Mouse (Mus musculus) cerebellum, postnatal 10 days (tissue): ENCODE results near the gene Wnt3a.
A peak's percentile ranks its signal among the peaks of the same experiment; 100 is the strongest.

Experiments
- DNase-seq, 2 experiments: peaks; one replicate each; pipeline ENCODE4 v3.0.0; 2021; ENCODE audit warnings: mixed read lengths in 2 of 2

The Wnt3a gene

DNA sequence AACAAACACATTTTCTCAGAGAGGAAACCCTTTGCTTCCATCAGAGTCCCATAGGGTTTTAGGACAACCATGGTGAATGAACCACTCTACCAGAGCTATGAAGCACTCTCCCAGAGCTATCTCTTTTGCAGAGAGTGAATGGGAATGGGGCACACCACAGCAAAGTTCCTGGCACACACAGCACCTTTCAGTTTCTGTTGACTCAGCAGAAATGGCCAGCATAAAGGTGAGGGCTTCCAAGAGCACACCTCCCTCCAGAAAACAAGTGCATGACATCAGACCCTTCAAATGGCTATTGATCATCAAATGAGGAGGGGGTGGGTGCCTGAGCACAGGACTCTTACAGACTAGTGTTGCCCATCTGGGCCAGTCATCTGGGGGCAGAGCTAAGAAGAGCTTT, 28.2 kb downstream of the Wnt3a start:
- no peak for DNase-seq

DNA sequence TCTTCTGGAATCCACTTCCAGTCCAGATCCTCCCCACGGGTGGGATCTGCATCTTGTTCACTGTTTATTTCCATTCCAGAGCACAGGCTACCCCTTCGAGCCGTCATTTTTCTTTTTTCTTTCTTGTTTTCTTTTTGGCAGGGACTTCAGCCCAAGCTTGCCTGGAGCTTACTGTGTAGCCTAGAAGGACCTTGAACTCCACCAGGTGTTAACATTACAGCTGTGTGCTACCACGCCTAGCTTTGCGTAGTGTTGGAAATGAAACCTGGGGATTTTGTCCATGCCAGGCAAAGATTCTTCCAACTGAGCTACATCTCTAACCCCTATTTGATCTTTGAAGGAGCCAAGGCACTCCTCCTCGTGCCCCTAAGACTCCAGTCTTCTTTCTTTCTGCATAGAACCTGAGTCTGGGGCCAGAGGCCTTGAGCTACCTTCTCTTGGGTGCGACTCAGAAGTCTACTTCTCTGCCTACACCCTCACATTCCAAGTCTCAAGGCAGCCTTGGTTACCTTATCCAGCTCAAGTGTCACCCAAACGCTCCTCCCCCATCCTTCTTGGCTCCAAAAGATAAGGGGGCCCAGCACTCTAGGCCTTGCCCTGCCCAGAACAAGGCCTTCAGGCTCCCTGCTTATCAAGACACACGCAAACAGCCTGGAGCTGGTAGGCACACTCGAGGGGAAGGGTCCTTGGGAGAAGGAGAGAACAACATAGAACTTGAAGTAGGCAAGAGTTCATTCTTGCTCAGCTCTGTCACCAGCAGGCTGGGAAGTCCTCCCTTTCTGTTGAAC, 29.7 kb downstream of the Wnt3a start:
- DNase-seq: no peak

GRCm38 (mm10) chr11:59259647-59260046, 30.9 kb downstream of the Wnt3a start:
- DNase-seq: no peak

GRCm38 (mm10) chr11:59248101-59248500, 42.5 kb downstream of the Wnt3a start:
- DNase-seq: no peak

DNA sequence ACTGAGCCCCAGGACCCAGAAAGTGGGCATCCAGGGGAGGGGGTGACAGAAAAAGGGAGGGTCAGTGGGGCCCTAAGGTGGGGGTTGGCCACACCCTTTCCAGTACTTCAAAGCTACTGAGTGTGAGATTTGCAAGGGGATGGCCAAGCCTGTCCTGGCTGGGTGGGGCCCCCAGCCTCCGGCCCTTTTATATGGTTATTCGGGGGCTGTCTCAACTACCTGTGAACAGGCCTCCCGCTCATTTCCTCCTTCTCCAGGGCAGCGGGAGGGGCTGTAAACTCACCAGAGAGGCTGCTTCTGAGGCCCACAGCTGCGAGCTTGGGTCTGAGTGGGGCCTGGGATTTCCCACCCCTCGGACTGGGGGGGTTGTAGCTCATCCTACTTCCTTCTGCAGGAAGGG, 46.7 kb downstream of the Wnt3a start:
- DNase-seq: no peak

- peak; percentile 31 to 41 for DNase-seq
Observed at GRCm38 (mm10) chr11:59241841-59242240, 48.7 kb downstream of the Wnt3a start.

- peak; percentile 69 to 81 for DNase-seq
Observed at GRCm38 (mm10) chr11:59239796-59240195, 50.8 kb downstream of the Wnt3a start.

DNA sequence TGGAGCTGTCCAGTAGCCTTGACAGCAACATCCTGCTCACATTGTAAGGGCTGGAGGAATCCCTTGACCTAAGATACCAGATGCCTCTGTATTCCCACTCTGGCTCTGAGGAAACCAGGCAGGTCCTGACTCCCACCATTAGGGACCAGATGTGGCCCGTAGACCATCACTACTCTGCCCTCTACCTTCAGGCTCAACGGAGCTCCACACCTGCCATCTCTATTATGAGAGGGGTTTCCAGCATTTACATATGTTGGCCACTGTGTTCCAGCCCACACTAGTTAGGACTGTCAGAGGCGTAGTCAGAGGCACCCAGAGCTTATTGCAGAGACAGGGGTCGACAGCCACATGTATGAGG, 51.1 kb downstream of the Wnt3a start:
- DNase-seq: no peak

- peak; percentile 96 to 97 for DNase-seq
Observed at GRCm38 (mm10) chr11:59238525-59239427, 51.8 kb downstream of the Wnt3a start.

- no peak for DNase-seq
Observed at GRCm38 (mm10) chr11:59232797-59233196, 57.8 kb downstream of the Wnt3a start.

- peak; percentile 86 to 88 for DNase-seq
Observed at GRCm38 (mm10) chr11:59230144-59230760, 60.3 kb downstream of the Wnt3a start.

- DNase-seq: peak; percentile 99
Observed at GRCm38 (mm10) chr11:59228122-59228953, 62.2 kb downstream of the Wnt3a start, which contains the start of gene Arf1. TSS of gene Arf1 (minus strand) at chr11:59228270.

DNA sequence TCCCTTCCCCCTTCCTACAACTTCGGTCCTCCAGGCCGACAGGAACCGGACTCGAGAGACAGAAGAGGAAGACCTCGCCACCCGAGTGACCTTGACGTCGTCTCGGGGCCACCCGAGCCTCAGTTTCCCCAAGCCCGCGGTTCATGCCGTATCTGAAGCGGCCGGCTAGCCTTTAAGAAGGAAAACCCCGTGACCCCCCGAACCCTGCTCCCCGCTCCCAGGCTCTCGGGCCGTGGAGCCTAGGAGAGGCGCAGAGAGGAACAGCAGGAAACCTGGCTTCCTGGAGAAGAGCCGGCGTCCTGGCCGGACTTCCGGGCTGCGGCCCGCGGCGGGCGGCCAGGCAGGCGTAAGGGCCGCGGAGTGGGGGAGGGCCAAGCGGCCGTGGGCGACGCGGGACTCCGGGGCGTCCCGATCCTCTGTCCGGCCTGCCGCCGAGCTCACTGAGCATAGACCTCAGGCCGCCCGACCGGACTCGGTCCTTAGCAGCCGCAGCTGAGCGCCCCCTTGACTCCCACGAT, 62.9 kb downstream of the Wnt3a start:
- no peak for DNase-seq

DNA sequence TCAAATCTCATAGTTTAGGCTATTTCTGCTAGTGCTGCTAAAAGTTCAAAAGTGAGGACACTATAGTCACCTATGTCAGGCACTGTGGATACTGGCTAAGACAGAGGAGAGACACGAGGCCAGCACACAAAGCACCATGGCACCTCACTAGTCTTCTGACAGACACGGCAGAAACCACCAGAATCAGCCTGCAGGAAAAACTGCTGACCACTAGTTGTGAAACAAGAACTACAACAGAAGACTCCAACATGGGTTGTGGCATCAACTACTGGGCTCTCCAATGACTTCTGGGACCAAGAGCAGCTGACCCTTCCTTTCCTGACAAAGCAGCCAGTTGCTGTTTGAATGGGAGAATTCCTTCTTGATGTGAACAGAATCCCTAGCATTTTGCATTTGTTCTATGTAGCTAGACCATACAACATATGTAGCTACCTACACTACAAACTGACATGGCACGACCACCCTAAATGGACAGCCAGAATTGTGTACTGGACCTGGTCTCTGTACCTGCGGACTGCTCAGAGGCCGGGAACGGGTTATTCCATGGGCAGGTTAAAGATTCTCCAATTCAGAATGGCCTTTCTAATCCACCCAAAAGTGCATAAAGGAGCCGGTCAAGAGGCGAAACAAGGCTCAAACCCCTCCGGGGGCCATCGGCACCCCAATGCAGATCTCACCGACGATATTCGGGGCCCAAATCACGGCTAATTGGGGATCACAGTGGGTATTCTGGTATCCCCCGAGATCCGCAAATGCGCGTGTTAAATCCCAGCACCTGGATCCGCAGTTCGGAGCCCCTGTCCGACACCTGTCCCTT, 63.6 kb downstream of the Wnt3a start:
- DNase-seq: no peak

- DNase-seq: no peak
Observed at GRCm38 (mm10) chr11:59226251-59226650, 64.3 kb downstream of the Wnt3a start.

- no peak for DNase-seq
Observed at GRCm38 (mm10) chr11:59225167-59225566, 65.4 kb downstream of the Wnt3a start.

- no peak for DNase-seq
Observed at GRCm38 (mm10) chr11:59224470-59224869, 66.1 kb downstream of the Wnt3a start.

- no peak for DNase-seq
Observed at GRCm38 (mm10) chr11:59224025-59224424, 66.5 kb downstream of the Wnt3a start.

DNA sequence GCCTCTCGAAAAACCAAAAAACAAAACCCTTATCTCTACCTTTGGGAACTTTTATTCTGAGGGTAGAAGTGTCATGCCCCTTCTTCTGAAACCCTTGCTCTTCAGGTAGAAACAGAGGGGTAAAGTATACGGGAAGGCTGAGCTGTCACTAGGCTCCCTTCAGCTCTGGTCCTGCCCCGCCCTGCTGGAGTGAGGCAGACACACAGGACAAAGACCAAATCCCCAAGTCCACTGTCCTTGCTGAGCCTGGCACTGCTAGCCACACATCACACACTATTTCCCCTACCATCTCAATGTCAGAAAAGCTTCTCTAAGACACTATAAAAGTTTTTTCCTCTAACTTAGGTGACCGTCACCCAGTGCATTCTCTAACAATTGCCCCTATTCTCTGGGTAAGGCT, 68.2 kb downstream of the Wnt3a start:
- no peak for DNase-seq

DNA sequence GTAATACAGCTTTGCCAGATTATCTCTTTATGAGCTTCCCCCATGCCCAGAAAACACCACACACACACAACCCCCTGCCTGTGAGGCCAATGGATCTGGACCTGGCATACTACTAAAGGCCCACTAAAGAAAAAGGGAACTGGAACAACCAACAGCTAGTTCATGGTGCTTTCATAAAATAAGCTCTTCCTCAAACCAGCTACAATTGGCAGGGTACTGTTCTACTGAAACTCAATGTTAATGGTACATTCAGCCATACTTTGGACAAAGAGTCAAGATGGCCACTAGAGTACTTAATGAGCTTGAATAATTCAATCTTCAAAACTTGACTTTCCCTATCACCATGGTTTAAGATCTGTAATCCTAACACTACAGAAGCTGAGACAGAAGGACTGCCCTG, 68.9 kb downstream of the Wnt3a start:
- DNase-seq: no peak

DNA sequence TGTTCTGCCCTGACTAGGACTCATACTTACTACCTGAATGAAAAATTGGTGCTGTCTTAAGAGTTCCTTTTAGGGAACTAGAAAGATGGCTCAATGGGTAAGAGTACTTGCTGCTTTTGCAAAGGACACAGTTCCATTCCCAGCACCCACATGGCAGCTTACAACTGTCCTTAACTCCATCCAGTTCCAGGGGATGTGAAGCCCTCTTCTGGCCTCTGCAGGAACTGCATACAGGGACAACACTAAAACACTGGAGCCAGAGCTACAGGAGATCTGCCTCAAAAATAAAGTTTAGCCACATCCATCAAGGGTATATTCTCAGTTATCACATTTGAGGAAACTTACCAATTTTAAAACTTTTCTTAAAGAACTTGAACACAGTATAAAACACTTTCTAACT, 71.5 kb downstream of the Wnt3a start:
- peak; percentile 46 to 51 for DNase-seq
